Mouse (Mus musculus): ENCODE measurements around the gene Faah.

Gene Faah

GRCm38 (mm10) chr4:116001206-116001605, 16.5 kb downstream of the Faah start:
- in situ Hi-C loops (cut with MboI, MseI) = no loop called here

GRCm38 (mm10) chr4:116000671-116001070, 17.1 kb downstream of the Faah start:
- in situ Hi-C loops (cut with MboI, MseI) = no loop called here

- in situ Hi-C loops (cut with MboI, MseI) = no loop called here
Measured at GRCm38 (mm10) chr4:115996729-115997128, 21.0 kb downstream of the Faah start.

- in situ Hi-C loops (cut with MboI, MseI) = no loop called here
Measured at GRCm38 (mm10) chr4:115995376-115995730, 22.4 kb downstream of the Faah start.

- in situ Hi-C loops (cut with MboI, MseI) = no loop called here
Measured at GRCm38 (mm10) chr4:115994662-115995375, 22.9 kb downstream of the Faah start.

- in situ Hi-C loops (cut with MboI, MseI) = no loop called here
Measured at GRCm38 (mm10) chr4:115989382-115989781, 28.3 kb downstream of the Faah start.

- in situ Hi-C loops (cut with MboI, MseI) = no loop called here
Measured at GRCm38 (mm10) chr4:115987858-115988530, 29.7 kb downstream of the Faah start.

GRCm38 (mm10) chr4:115987436-115987835, 30.3 kb downstream of the Faah start:
- in situ Hi-C loops (cut with MboI, MseI) = no loop called here

- in situ Hi-C loops (cut with MboI, MseI) = loop anchor here (5.0 kb wide), 2 partner anchors 78 to 253 kb away; no protein-coding TSS in a partner anchor
Measured at GRCm38 (mm10) chr4:115984967-115985366, 32.8 kb downstream of the Faah start.

- in situ Hi-C loops (cut with MboI, MseI) = loop anchor here (5.0 kb wide), 2 partner anchors 77 to 252 kb away; no protein-coding TSS in a partner anchor
Measured at GRCm38 (mm10) chr4:115984111-115984510, 33.6 kb downstream of the Faah start.

- in situ Hi-C loops (cut with MboI, MseI) = loop anchor here (5.0 kb wide), 2 partner anchors 73 to 248 kb away; no protein-coding TSS in a partner anchor
Measured at GRCm38 (mm10) chr4:115980676-115981075, 37.0 kb downstream of the Faah start.

- in situ Hi-C loops (cut with MboI, MseI) = no loop called here
Measured at GRCm38 (mm10) chr4:115979437-115979836, 38.3 kb downstream of the Faah start.

GRCm38 (mm10) chr4:115978911-115979310, 38.8 kb downstream of the Faah start:
- in situ Hi-C loops (cut with MboI, MseI) = no loop called here

- in situ Hi-C loops (cut with MboI, MseI) = no loop called here
Measured at GRCm38 (mm10) chr4:115972543-115972942, 45.2 kb downstream of the Faah start.

- in situ Hi-C loops (cut with MboI, MseI) = no loop called here
Measured at GRCm38 (mm10) chr4:115964446-115964845, 53.3 kb downstream of the Faah start.

- in situ Hi-C loops (cut with MboI, MseI) = no loop called here
Measured at GRCm38 (mm10) chr4:115963751-115964150, 54.0 kb downstream of the Faah start.

- in situ Hi-C loops (cut with MboI, MseI) = no loop called here
Measured at GRCm38 (mm10) chr4:115962671-115963412, 54.9 kb downstream of the Faah start.

- in situ Hi-C loops (cut with MboI, MseI) = no loop called here
Measured at GRCm38 (mm10) chr4:115961991-115962390, 55.7 kb downstream of the Faah start.

GRCm38 (mm10) chr4:115959546-115959945, 58.2 kb downstream of the Faah start:
- in situ Hi-C loops (cut with MboI, MseI) = loop anchor here (10.0 kb wide), 3 partner anchors 55 to 815 kb away; no protein-coding TSS in a partner anchor

- in situ Hi-C loops (cut with MboI, MseI) = loop anchor here (10.0 kb wide), 3 partner anchors 51 to 819 kb away; no protein-coding TSS in a partner anchor
Measured at GRCm38 (mm10) chr4:115955494-115955775, 62.3 kb downstream of the Faah start.

- in situ Hi-C loops (cut with MboI, MseI) = loop anchor here (5.0 to 10.0 kb wide), 4 partner anchors 50 to 820 kb away; no protein-coding TSS in a partner anchor
Measured at GRCm38 (mm10) chr4:115954656-115955493, 62.9 kb downstream of the Faah start.
